Comparison of ENCODE assay signal across 13 mouse cellular contexts in genomic region chr19:41022244-41022643, GRCm38 (mm10). TPM values are rescaled to one million over a fixed set of nuclear protein-coding genes. Genes with fewer than 3 reads are reported as not detected.
DNase-seq lines count a peak whose midpoint lies in the region; ATAC-seq lines count a peak whose summit lies in the region.
"Had no signal": no experiment of that assay in that cellular context is flagged by ENCODE, and none has a peak within 500 bp of the region (broad histone marks: within the 10 kb centered on the region; RNA-seq: fewer than 3 reads in every experiment).

No protein-coding gene starts in this region.

- DNase-seq in embryonic facial prominence, embryonic 14.5 days (ENCODE audit: low spot score) = peak; percentile 54
- DNase-seq in embryonic facial prominence, embryonic 10.5 days (ENCODE audit: low spot score) = no peak
- DNase-seq in midbrain, embryonic 11.5 days (ENCODE audit: low spot score, missing footprints) = peak; percentile 8
- peak; percentile 25 to 30 for DNase-seq in right cerebral cortex, adult 2 months (ENCODE audit: low spot score in 2 of 2)
- DNase-seq in urinary bladder, postnatal 14 days (ENCODE audit: low spot score) = no peak
- DNase-seq: cerebellum, postnatal 36 days; liver, embryonic 13.5 days; lung, postnatal 36 days had no signal

- H3K27me3 ChIP-seq in embryonic facial prominence, embryonic 14.5 days (replicated peaks; ENCODE audit: control insufficient read depth, insufficient read depth, low read length) = no peaks in the 10 kb centered on the region
- peaks cover under 1% of the 10 kb centered on the region; the same call in 1 of the 2 replicates for H3K27me3 ChIP-seq in embryonic facial prominence, embryonic 10.5 days (replicated peaks; ENCODE audit: low read depth, poor library complexity, severe bottlenecking)
- H3K27me3 ChIP-seq in midbrain, embryonic 11.5 days (ENCODE audit: control insufficient read depth, insufficient read depth, low read length) = no peaks in the 10 kb centered on the region; the same call in 1 of the 2 replicates
- no peaks in the 10 kb centered on the region for H3K27me3 ChIP-seq in midbrain, embryonic 15.5 days (replicated peaks)
- no peaks in the 10 kb centered on the region for H3K27me3 ChIP-seq in neural tube, embryonic 15.5 days (replicated peaks)
- peaks cover 18% of the 10 kb centered on the region for H3K27me3 ChIP-seq in liver, embryonic 12.5 days (replicated peaks)

- H3K36me3 ChIP-seq in embryonic facial prominence, embryonic 14.5 days (ENCODE audit: control insufficient read depth, insufficient read depth, low read length) = no peaks in the 10 kb centered on the region
- no peaks in the 10 kb centered on the region for H3K36me3 ChIP-seq in embryonic facial prominence, embryonic 10.5 days (replicated peaks)
- no peaks in the 10 kb centered on the region for H3K36me3 ChIP-seq in midbrain, embryonic 11.5 days (ENCODE audit: control insufficient read depth, insufficient read depth, low read length)
- H3K36me3 ChIP-seq in midbrain, embryonic 15.5 days (replicated peaks) = no peaks in the 10 kb centered on the region
- no peaks in the 10 kb centered on the region for H3K36me3 ChIP-seq in neural tube, embryonic 15.5 days
- H3K36me3 ChIP-seq in liver, embryonic 12.5 days = no peaks in the 10 kb centered on the region
- H3K36me3 ChIP-seq: liver, embryonic 13.5 days had no signal

- H3K4me2 ChIP-seq in embryonic facial prominence, embryonic 14.5 days (ENCODE audit: low read depth, low read length) = no peak overlapping the region
- H3K4me2 ChIP-seq in midbrain, embryonic 11.5 days = no peak overlapping the region
- no peak overlapping the region for H3K4me2 ChIP-seq in midbrain, embryonic 15.5 days
- no peak overlapping the region for H3K4me2 ChIP-seq in neural tube, embryonic 15.5 days
- no peak overlapping the region for H3K4me2 ChIP-seq in liver, embryonic 12.5 days
- H3K4me2 ChIP-seq: liver, embryonic 13.5 days had no signal

- no peak overlapping the region for H3K9ac ChIP-seq in embryonic facial prominence, embryonic 14.5 days (ENCODE audit: low read depth, low read length)
- no peak overlapping the region for H3K9ac ChIP-seq in midbrain, embryonic 11.5 days (ENCODE audit: low read length)
- H3K9ac ChIP-seq in midbrain, embryonic 15.5 days = no peak overlapping the region
- H3K9ac ChIP-seq in neural tube, embryonic 15.5 days (replicated peaks) = no peak overlapping the region
- no peak overlapping the region for H3K9ac ChIP-seq in liver, embryonic 12.5 days
- H3K9ac ChIP-seq: liver, embryonic 13.5 days had no signal

- ATAC-seq in embryonic facial prominence, embryonic 14.5 days (ENCODE audit: low read depth) = 0 out of 2 replicates have a peak, but pooled peaks have one; percentile 15
- ATAC-seq in midbrain, embryonic 11.5 days (ENCODE audit: low FRiP score) = no peak
- no peak for ATAC-seq in midbrain, embryonic 15.5 days (replicated peaks)
- no peak for ATAC-seq in neural tube, embryonic 15.5 days (ENCODE audit: low FRiP score)
- ATAC-seq in liver, embryonic 12.5 days = no peak

- no peaks in the 10 kb centered on the region for H3K9me3 ChIP-seq in embryonic facial prominence, embryonic 14.5 days (ENCODE audit: control insufficient read depth, low read length)
- H3K9me3 ChIP-seq in embryonic facial prominence, embryonic 10.5 days = no peaks in the 10 kb centered on the region
- H3K9me3 ChIP-seq in midbrain, embryonic 11.5 days (ENCODE audit: control insufficient read depth, low read length) = no peaks in the 10 kb centered on the region
- H3K9me3 ChIP-seq in midbrain, embryonic 15.5 days = no peaks in the 10 kb centered on the region
- no peaks in the 10 kb centered on the region for H3K9me3 ChIP-seq in neural tube, embryonic 15.5 days (replicated peaks)
- H3K9me3 ChIP-seq in liver, embryonic 12.5 days (replicated peaks) = no peaks in the 10 kb centered on the region
- H3K9me3 ChIP-seq: liver, embryonic 13.5 days had no signal

- H3K27ac ChIP-seq in embryonic facial prominence, embryonic 14.5 days (replicated peaks; ENCODE audit: low read depth, low read length) = no peak overlapping the region
- no peak overlapping the region for H3K27ac ChIP-seq in embryonic facial prominence, embryonic 10.5 days (replicated peaks)
- H3K27ac ChIP-seq in midbrain, embryonic 11.5 days (ENCODE audit: low read depth, low read length) = no peak overlapping the region
- H3K27ac ChIP-seq in midbrain, embryonic 15.5 days = no peak overlapping the region
- H3K27ac ChIP-seq in neural tube, embryonic 15.5 days (replicated peaks) = no peak overlapping the region
- no peak overlapping the region for H3K27ac ChIP-seq in liver, embryonic 12.5 days
- H3K27ac ChIP-seq: kidney, postnatal 0 days; liver, embryonic 13.5 days had no signal

- H3K4me3 ChIP-seq in embryonic facial prominence, embryonic 14.5 days (ENCODE audit: low read depth, low read length) = no peak overlapping the region
- no peak overlapping the region for H3K4me3 ChIP-seq in embryonic facial prominence, embryonic 10.5 days
- no peak overlapping the region for H3K4me3 ChIP-seq in midbrain, embryonic 11.5 days (ENCODE audit: low read depth, low read length)
- no peak overlapping the region for H3K4me3 ChIP-seq in midbrain, embryonic 15.5 days
- H3K4me3 ChIP-seq in neural tube, embryonic 15.5 days (replicated peaks) = no peak overlapping the region
- no peak overlapping the region for H3K4me3 ChIP-seq in liver, embryonic 12.5 days
- H3K4me3 ChIP-seq: liver, embryonic 13.5 days had no signal

- 80% methylated on average over 4 of the region's 4 CpGs for WGBS in embryonic facial prominence, embryonic 14.5 days
- WGBS in embryonic facial prominence, embryonic 10.5 days = 93% methylated on average over 4 of the region's 4 CpGs
- WGBS in midbrain, embryonic 11.5 days = 89% methylated on average over 4 of the region's 4 CpGs
- WGBS in midbrain, embryonic 15.5 days = 69% methylated on average over 4 of the region's 4 CpGs
- 60% methylated on average over 4 of the region's 4 CpGs for WGBS in neural tube, embryonic 15.5 days
- 68% methylated on average over 4 of the region's 4 CpGs for WGBS in liver, embryonic 12.5 days (ENCODE audit: insufficient replicate concordance)

- H3K4me1 ChIP-seq in embryonic facial prominence, embryonic 14.5 days (ENCODE audit: control insufficient read depth, insufficient read depth, low read length) = no peaks in the 10 kb centered on the region
- no peaks in the 10 kb centered on the region for H3K4me1 ChIP-seq in embryonic facial prominence, embryonic 10.5 days
- H3K4me1 ChIP-seq in midbrain, embryonic 11.5 days (ENCODE audit: control insufficient read depth, insufficient read depth, low read length) = no peaks in the 10 kb centered on the region
- no peaks in the 10 kb centered on the region for H3K4me1 ChIP-seq in midbrain, embryonic 15.5 days
- no peaks in the 10 kb centered on the region for H3K4me1 ChIP-seq in neural tube, embryonic 15.5 days
- no peaks in the 10 kb centered on the region for H3K4me1 ChIP-seq in liver, embryonic 12.5 days
- H3K4me1 ChIP-seq: liver, embryonic 13.5 days had no signal

RNA-seq across cellular contexts. Expression of gene Dntt, which starts 6.8 kb away (rescaled TPM):
- polyA plus RNA-seq in embryonic facial prominence, embryonic 14.5 days (2014; fragmentation: Nextera tagmentation; extraction: Ambion mirVana) = 0.10 TPM in 1 of 2 replicates, not detected in the other
- polyA plus RNA-seq in embryonic facial prominence, embryonic 10.5 days (2016; fragmentation: Nextera tagmentation; extraction: Ambion mirVana) = not detected in 2 replicates
- 0.14 TPM in 1 of 2 replicates, not detected in the other for polyA plus RNA-seq in midbrain, embryonic 11.5 days (2014; fragmentation: Nextera tagmentation; extraction: Ambion mirVana)
- polyA plus RNA-seq in midbrain, embryonic 15.5 days (2015; fragmentation: Nextera tagmentation; extraction: Ambion mirVana) = 0.33 and 0.41 TPM in 2 replicates
- 0.23 and 0.38 TPM in 2 replicates for polyA plus RNA-seq in neural tube, embryonic 15.5 days (2015; fragmentation: Nextera tagmentation; extraction: Ambion mirVana)
- 0.06 TPM in 1 of 2 replicates, not detected in the other for polyA plus RNA-seq in liver, embryonic 12.5 days (2016; fragmentation: Nextera tagmentation; extraction: Ambion mirVana)
- polyA plus RNA-seq: heart, embryonic 14.5 days had no signal

RNA-seq across cellular contexts. Expression of gene Blnk, which starts 27.9 kb away (rescaled TPM):
- 2.4 and 2.7 TPM in 2 replicates for polyA plus RNA-seq in embryonic facial prominence, embryonic 14.5 days (2014; fragmentation: Nextera tagmentation; extraction: Ambion mirVana)
- polyA plus RNA-seq in embryonic facial prominence, embryonic 10.5 days (2016; fragmentation: Nextera tagmentation; extraction: Ambion mirVana) = 0.09 and 0.59 TPM in 2 replicates
- 0.19 and 0.56 TPM in 2 replicates for polyA plus RNA-seq in midbrain, embryonic 11.5 days (2014; fragmentation: Nextera tagmentation; extraction: Ambion mirVana)
- polyA plus RNA-seq in midbrain, embryonic 15.5 days (2015; fragmentation: Nextera tagmentation; extraction: Ambion mirVana) = 0.56 and 0.61 TPM in 2 replicates
- 1.0 and 3.7 TPM in 2 replicates for polyA plus RNA-seq in neural tube, embryonic 15.5 days (2015; fragmentation: Nextera tagmentation; extraction: Ambion mirVana)
- 0.37 and 0.45 TPM in 2 replicates for polyA plus RNA-seq in liver, embryonic 12.5 days (2016; fragmentation: Nextera tagmentation; extraction: Ambion mirVana)

RNA-seq across cellular contexts. Expression of gene Opalin, which starts 54.7 kb away (rescaled TPM):
- not detected in 2 replicates for polyA plus RNA-seq in embryonic facial prominence, embryonic 14.5 days (2014; fragmentation: Nextera tagmentation; extraction: Ambion mirVana)
- not detected in 2 replicates for polyA plus RNA-seq in embryonic facial prominence, embryonic 10.5 days (2016; fragmentation: Nextera tagmentation; extraction: Ambion mirVana)
- polyA plus RNA-seq in midbrain, embryonic 11.5 days (2014; fragmentation: Nextera tagmentation; extraction: Ambion mirVana) = not detected in 2 replicates
- polyA plus RNA-seq in midbrain, embryonic 15.5 days (2015; fragmentation: Nextera tagmentation; extraction: Ambion mirVana) = not detected in 2 replicates
- not detected in 2 replicates for polyA plus RNA-seq in neural tube, embryonic 15.5 days (2015; fragmentation: Nextera tagmentation; extraction: Ambion mirVana)
- polyA plus RNA-seq in liver, embryonic 12.5 days (2016; fragmentation: Nextera tagmentation; extraction: Ambion mirVana) = not detected in 2 replicates
- polyA plus RNA-seq: kidney, postnatal 0 days; liver, embryonic 13.5 days had no signal

Comparison
In these comparisons a context has a peak if more than half of its experiments do, and no peak if none do; other contexts are left out.
1. DNase-seq: peak in embryonic facial prominence, embryonic 14.5 days (single experiment), midbrain, embryonic 11.5 days (single experiment) and right cerebral cortex, adult 2 months (2 of 2); none in embryonic facial prominence, embryonic 10.5 days (single experiment) and urinary bladder, postnatal 14 days (single experiment).